Mouse (Mus musculus) embryonic facial prominence, embryonic 14.5 days (tissue): ENCODE results near the gene Rab8a. TPM values are rescaled to one million over a fixed set of nuclear protein-coding genes. Genes with fewer than 3 reads are reported as not detected.

Source experiments
- ATAC-seq: fragments of 200-750 bp; cut with Nextera tagmentation; 2 replicates; pipeline ENCODE4 v1.8.0; 2017; ENCODE audit warnings: low read depth, moderate number of reproducible peaks, moderate TSS enrichment
- DNase-seq: peaks from one replicate; pipeline ENCODE4 v3.0.0-alpha.2; 2015; ENCODE audit warnings: low spot score
- H3K27ac ChIP-seq: fragments of 300-500 bp; sonication (generic); replicated peaks from 2 replicates; pipeline ENCODE4 v1.5.1; 2014; ENCODE audit warnings: low read depth, mild to moderate bottlenecking, low read length, moderate library complexity
- H3K27me3 ChIP-seq: fragments of 300-500 bp; sonication (generic); replicated peaks from 2 replicates; pipeline ENCODE4 v1.6.1; 2014; ENCODE audit warnings: low read length; ENCODE audit not compliant: control insufficient read depth, insufficient read depth
- H3K36me3 ChIP-seq: fragments of 300-500 bp; sonication (generic); 2 replicates; pipeline ENCODE4 v1.6.1; 2014; ENCODE audit warnings: low read length, mixed read lengths; ENCODE audit not compliant: control insufficient read depth, insufficient read depth
- H3K4me1 ChIP-seq: fragments of 300-500 bp; sonication (generic); 2 replicates; pipeline ENCODE4 v1.6.1; 2014; ENCODE audit warnings: antibody characterized with exemption, low read length; ENCODE audit not compliant: control insufficient read depth, insufficient read depth
- H3K4me2 ChIP-seq: fragments of 300-500 bp; sonication (generic); 2 replicates; pipeline ENCODE4 v1.6.1; 2014; ENCODE audit warnings: low read depth, mild to moderate bottlenecking, low read length, moderate library complexity, mixed read lengths
- H3K4me3 ChIP-seq: fragments of 300-500 bp; sonication (generic); 2 replicates; pipeline ENCODE4 v1.5.1; 2014; ENCODE audit warnings: low read depth, mild to moderate bottlenecking, low read length
- H3K9ac ChIP-seq: fragments of 300-500 bp; sonication (generic); 2 replicates; pipeline ENCODE4 v1.6.1; 2014; ENCODE audit warnings: low read depth, mild to moderate bottlenecking, low read length, moderate library complexity, mixed read lengths
- H3K9me3 ChIP-seq: fragments of 300-500 bp; sonication (generic); 2 replicates; pipeline ENCODE4 v1.6.1; 2016; ENCODE audit warnings: low read length; ENCODE audit not compliant: control insufficient read depth
- WGBS: fragments of 180-500 bp; shearing (Covaris S2); extraction: QIAGEN DNeasy Blood & Tissue Kit; methylation state at CpG from one replicate; pipeline ENCODE4 v1.1.7; 2014; 5-methylcytosine and 5-hydroxymethylcytosine counted together
- polyA plus RNA-seq: library from polyadenylated mRNA; unstranded; fragments of >200 nt; fragmentation: Nextera tagmentation; extraction: Ambion mirVana; gene quantifications from 2 replicates; pipeline ENCODE4 v1.2.1, GENCODE M21; 2014

Gene Rab8a
- polyA plus RNA-seq, 1 experiment from 2014 or later: 75.2 TPM

DNA sequence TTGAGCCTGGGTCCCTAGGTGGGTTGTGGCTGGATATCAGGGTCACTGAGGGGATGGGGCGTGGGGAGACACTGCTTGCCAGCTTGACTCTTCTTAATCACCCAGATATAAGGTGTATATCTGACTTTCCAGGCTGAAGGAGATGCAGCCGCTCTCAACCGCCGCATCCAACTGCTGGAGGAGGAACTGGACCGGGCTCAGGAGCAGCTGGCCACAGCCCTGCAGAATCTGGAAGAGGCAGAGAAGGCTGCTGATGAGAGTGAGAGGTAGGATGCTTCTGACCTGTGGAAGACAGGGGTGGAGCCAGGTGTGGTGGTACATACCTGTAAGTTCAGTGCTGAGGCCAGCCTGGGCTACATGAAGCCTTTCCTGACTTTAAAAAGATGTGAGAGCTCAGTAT is 22.5 kb upstream of the Rab8a start:
- DNase-seq (no peak), ATAC-seq (no peak)
- peaks cover 53% of the 10 kb centered on the region for H3K36me3 ChIP-seq
- H3K27me3 ChIP-seq: no peaks in the 10 kb centered on the region
- WGBS: 94% methylated on average over 5 of the region's 5 CpGs
- H3K9ac ChIP-seq: no peak overlapping the region
- H3K4me3 ChIP-seq: no peak overlapping the region
- no peaks in the 10 kb centered on the region for H3K9me3 ChIP-seq
- H3K4me1 ChIP-seq: peaks cover 10% of the 10 kb centered on the region
- H3K4me2 ChIP-seq: no peak overlapping the region
- no peak overlapping the region for H3K27ac ChIP-seq

- Histone ChIP-seq H3K27me3 (no peaks in the 10 kb centered on the region), H3K9ac (no peak overlapping the region), H3K9me3 (no peaks in the 10 kb centered on the region), H3K4me1 (no peaks in the 10 kb centered on the region), H3K27ac (no peak overlapping the region), H3K4me3 (no peak overlapping the region), H3K36me3 (peaks cover 99% of the 10 kb centered on the region), H3K4me2 (no peak overlapping the region)
- ATAC-seq (no peak), DNase-seq (no peak)
- 95% methylated on average over 13 of the region's 13 CpGs for WGBS
Observed at GRCm38 (mm10) chr8:72143256-72143824, 17.7 kb upstream of the Rab8a start.

DNA sequence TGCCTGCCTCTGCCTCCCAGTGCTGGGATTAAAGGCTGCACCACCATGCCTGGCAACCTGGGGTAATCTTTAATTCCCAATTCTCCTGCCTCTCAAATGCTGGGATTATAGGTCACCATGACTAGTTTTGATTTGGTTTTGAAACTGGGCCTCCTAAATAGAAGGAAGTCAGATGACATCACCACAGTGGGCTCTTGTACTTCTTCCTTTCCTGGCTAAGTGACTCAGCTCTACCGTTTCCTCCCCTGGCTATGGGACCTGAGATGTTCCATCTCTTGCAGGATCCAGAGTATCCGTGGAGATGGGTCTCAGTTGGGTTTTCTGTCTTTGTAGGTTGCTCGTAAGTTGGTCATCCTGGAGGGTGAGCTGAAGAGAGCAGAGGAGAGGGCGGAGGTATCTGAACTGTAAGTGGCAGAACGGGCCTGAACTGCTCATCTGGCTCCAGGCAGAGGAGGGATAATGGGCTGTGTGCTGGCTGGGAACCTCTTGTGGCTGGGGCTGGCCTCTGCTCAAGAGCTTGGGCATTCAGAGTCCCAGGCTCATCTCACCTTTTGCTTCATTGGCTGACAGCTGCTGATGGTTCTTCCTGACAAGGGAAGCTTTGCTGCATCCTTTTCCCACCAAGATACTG is 16.5 kb upstream of the Rab8a start:
- Histone ChIP-seq H3K9ac (no peak overlapping the region), H3K36me3 (peaks cover 96% of the 10 kb centered on the region), H3K27ac (no peak overlapping the region), H3K4me2 (no peak overlapping the region), H3K4me3 (no peak overlapping the region), H3K4me1 (no peaks in the 10 kb centered on the region), H3K27me3 (no peaks in the 10 kb centered on the region), H3K9me3 (no peaks in the 10 kb centered on the region)
- DNase-seq (no peak), ATAC-seq (no peak)
- WGBS: 90% methylated on average over 5 of the region's 5 CpGs

DNA sequence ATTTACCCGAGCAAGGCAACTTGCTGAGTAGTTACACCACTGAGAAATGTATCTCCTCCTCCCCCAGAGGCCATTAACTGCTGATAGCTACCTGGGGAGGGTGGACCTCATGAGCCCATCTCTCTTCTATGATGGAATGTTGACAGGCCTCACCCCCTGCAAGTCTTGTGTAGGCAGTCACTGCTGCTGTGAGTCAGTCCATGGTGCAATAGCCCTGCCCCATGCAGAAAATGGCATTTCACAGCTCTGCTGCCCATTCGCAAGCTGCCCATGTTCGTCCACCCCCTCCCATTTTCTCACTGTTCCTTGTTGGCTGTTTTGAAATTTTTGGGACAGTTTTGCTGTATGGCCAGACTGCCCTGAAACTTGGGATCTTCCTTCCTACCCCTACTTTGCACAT is 15.5 kb upstream of the Rab8a start:
- Histone ChIP-seq H3K9ac (no peak overlapping the region), H3K9me3 (no peaks in the 10 kb centered on the region), H3K36me3 (peaks cover 96% of the 10 kb centered on the region), H3K4me2 (no peak overlapping the region), H3K4me1 (no peaks in the 10 kb centered on the region), H3K4me3 (no peak overlapping the region), H3K27me3 (no peaks in the 10 kb centered on the region), H3K27ac (no peak overlapping the region)
- DNase-seq (no peak), ATAC-seq (no peak)
- 88% methylated on average over 3 of the region's 3 CpGs for WGBS

GRCm38 (mm10) chr8:72146056-72146455 is 14.9 kb upstream of the Rab8a start:
- WGBS: 100% methylated on average over 1 of the region's 1 CpGs
- H3K9ac ChIP-seq: no peak overlapping the region
- no peak overlapping the region for H3K4me2 ChIP-seq
- no peak overlapping the region for H3K4me3 ChIP-seq
- no peaks in the 10 kb centered on the region for H3K27me3 ChIP-seq
- H3K27ac ChIP-seq: no peak overlapping the region
- H3K36me3 ChIP-seq: peaks cover 96% of the 10 kb centered on the region
- no peaks in the 10 kb centered on the region for H3K9me3 ChIP-seq
- no peaks in the 10 kb centered on the region for H3K4me1 ChIP-seq
- DNase-seq (no peak), ATAC-seq (no peak)

GRCm38 (mm10) chr8:72146556-72146955 is 14.4 kb upstream of the Rab8a start:
- H3K27ac ChIP-seq: no peak overlapping the region
- ATAC-seq (no peak), DNase-seq (no peak)
- peaks cover 96% of the 10 kb centered on the region for H3K36me3 ChIP-seq
- no peaks in the 10 kb centered on the region for H3K9me3 ChIP-seq
- H3K4me3 ChIP-seq: no peak overlapping the region
- H3K27me3 ChIP-seq: no peaks in the 10 kb centered on the region
- no peak overlapping the region for H3K4me2 ChIP-seq
- no peak overlapping the region for H3K9ac ChIP-seq
- no peaks in the 10 kb centered on the region for H3K4me1 ChIP-seq
- WGBS: 83% methylated on average over 3 of the region's 3 CpGs

DNA sequence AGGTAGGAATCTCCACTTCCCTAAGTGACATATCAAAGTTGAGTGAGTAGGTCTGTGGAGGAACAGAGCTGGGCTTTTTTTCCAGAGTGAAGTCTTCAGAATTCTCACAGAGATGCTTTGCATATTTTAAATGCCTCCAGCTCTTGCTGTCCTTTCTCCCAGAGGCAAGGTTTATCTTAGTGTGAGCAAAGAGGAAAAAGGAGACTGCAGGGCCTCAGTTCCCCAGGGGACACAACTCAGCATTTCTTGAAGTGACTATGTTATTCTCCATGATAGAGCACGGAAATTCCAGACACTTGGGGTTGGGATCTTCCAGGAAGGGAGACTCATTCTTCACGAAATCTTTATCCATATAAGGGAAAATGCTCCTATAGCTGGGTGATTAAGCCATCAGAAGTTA is 13.7 kb upstream of the Rab8a start:
- 67% methylated on average over 2 of the region's 2 CpGs for WGBS
- H3K9me3 ChIP-seq: no peaks in the 10 kb centered on the region
- H3K4me1 ChIP-seq: no peaks in the 10 kb centered on the region
- ATAC-seq (no peak), DNase-seq (no peak)
- peaks cover 96% of the 10 kb centered on the region for H3K36me3 ChIP-seq
- no peaks in the 10 kb centered on the region for H3K27me3 ChIP-seq
- H3K4me3 ChIP-seq: no peak overlapping the region
- H3K4me2 ChIP-seq: no peak overlapping the region
- H3K9ac ChIP-seq: no peak overlapping the region
- H3K27ac ChIP-seq: no peak overlapping the region

GRCm38 (mm10) chr8:72149056-72149455 is 11.9 kb upstream of the Rab8a start:
- Histone ChIP-seq H3K4me2 (no peak overlapping the region), H3K27ac (no peak overlapping the region), H3K27me3 (no peaks in the 10 kb centered on the region), H3K9ac (no peak overlapping the region), H3K4me3 (no peak overlapping the region), H3K9me3 (no peaks in the 10 kb centered on the region), H3K4me1 (no peaks in the 10 kb centered on the region), H3K36me3 (peaks cover 95% of the 10 kb centered on the region)
- ATAC-seq: no peak
- WGBS: 95% methylated on average over 1 of the region's 1 CpGs
- DNase-seq: no peak

GRCm38 (mm10) chr8:72151418-72152078 is 9.5 kb upstream of the Rab8a start:
- WGBS: 84% methylated on average over 3 of the region's 3 CpGs
- ATAC-seq: no peak
- Histone ChIP-seq H3K4me1 (no peaks in the 10 kb centered on the region), H3K27ac (no peak overlapping the region), H3K4me2 (no peak overlapping the region), H3K27me3 (no peaks in the 10 kb centered on the region), H3K9ac (no peak overlapping the region), H3K9me3 (no peaks in the 10 kb centered on the region), H3K36me3 (peaks cover 76% of the 10 kb centered on the region), H3K4me3 (no peak overlapping the region)
- no peak for DNase-seq
